Mouse (Mus musculus) CH12.LX (cell line): ENCODE data around the gene Tubgcp6. TPM values are rescaled to one million over a fixed set of nuclear protein-coding genes. Genes with fewer than 3 reads are reported as not detected.

Experiments
- DNase-seq: peaks from one replicate; pipeline ENCODE4 v3.0.0-alpha.2; 2013; ENCODE audit errors: extremely low read depth
- H3K27ac ChIP-seq: 2 replicates; pipeline ENCODE4 v1.5.1; 2012; ENCODE audit warnings: low read depth, mild to moderate bottlenecking, control low read depth, moderate library complexity; ENCODE audit not compliant: insufficient read depth
- H3K27me3 ChIP-seq: replicated peaks from 2 replicates; pipeline ENCODE3; 2012; ENCODE audit warnings: inconsistent platforms
- H3K36me3 ChIP-seq, 2 experiments: replicated peaks in 1 of 2; 2 replicates each; pipeline versions ENCODE3 to v1.6.1; 2012; ENCODE audit warnings: inconsistent platforms in 1 of 2, low read length in 1 of 2, mild to moderate bottlenecking in 1 of 2, mixed read lengths in 1 of 2, moderate library complexity in 1 of 2; ENCODE audit not compliant: control insufficient read depth in 1 of 2, insufficient read depth in 1 of 2
- H3K4me1 ChIP-seq, 2 experiments: 2 replicates each; pipeline ENCODE4 v1.6.1; 2012; ENCODE audit warnings: inconsistent platforms in 1 of 2, moderate library complexity in 1 of 2; ENCODE audit not compliant: insufficient read depth in 2 of 2, control insufficient read depth in 1 of 2
- H3K4me2 ChIP-seq: 2 replicates; pipeline ENCODE4 v1.6.1; 2012; ENCODE audit warnings: low read depth, mild to moderate bottlenecking, control low read depth; ENCODE audit not compliant: poor library complexity, insufficient read depth, severe bottlenecking
- H3K4me3 ChIP-seq, 3 experiments: fragments of 150-350 bp in 1 of 3; sonication (generic) in 1 of 3; replicated peaks in 1 of 3; 2 replicates each; pipeline versions ENCODE3 to v1.5.1; 2011 to 2012; ENCODE audit warnings: low read depth in 2 of 3, low read length in 2 of 3, mild to moderate bottlenecking in 2 of 3, moderate library complexity in 2 of 3, control low read depth in 1 of 3, improper control_type of control experiment in 1 of 3, inconsistent platforms in 1 of 3, mixed read lengths in 1 of 3; ENCODE audit not compliant: poor library complexity in 1 of 3
- H3K79me2 ChIP-seq: replicated peaks from 2 replicates; pipeline ENCODE4 v1.6.1; 2012; ENCODE audit warnings: mild to moderate bottlenecking, moderate library complexity; ENCODE audit not compliant: control insufficient read depth, poor library complexity, insufficient read depth, severe bottlenecking; ENCODE audit errors: extremely low read depth
- H3K9ac ChIP-seq: 2 replicates; pipeline ENCODE4 v1.6.1; 2012; ENCODE audit warnings: low read depth, mild to moderate bottlenecking, control low read depth, moderate library complexity; ENCODE audit not compliant: insufficient read depth
- H3K9me3 ChIP-seq: replicated peaks from 2 replicates; pipeline ENCODE3; 2012; ENCODE audit warnings: low read length, inconsistent platforms, mixed read lengths
- E2F4 ChIP-seq: IDR thresholded peaks from 2 replicates; pipeline ENCODE4 v1.6.1; 2011; ENCODE audit warnings: low read depth, low read length, improper control_type of control experiment; ENCODE audit not compliant: insufficient replicate concordance
- EP300 ChIP-seq: IDR thresholded peaks from 2 replicates; pipeline ENCODE4 v1.6.1; 2011; ENCODE audit warnings: low read length, improper control_type of control experiment
- ETS1 ChIP-seq: conservative IDR thresholded peaks from 2 replicates; pipeline ENCODE4 v1.6.1; 2012; ENCODE audit warnings: low read depth, mild to moderate bottlenecking, inconsistent platforms, low read length, improper control_type of control experiment, moderate library complexity
- JUN ChIP-seq: IDR thresholded peaks from 2 replicates; pipeline ENCODE4 v1.6.1; 2011; ENCODE audit warnings: low read depth, mild to moderate bottlenecking, low read length, improper control_type of control experiment, moderate library complexity; ENCODE audit not compliant: insufficient read depth
- KAT2A ChIP-seq: IDR thresholded peaks from 2 replicates; pipeline ENCODE4 v1.6.1; 2012; ENCODE audit warnings: low read length, improper control_type of control experiment, inconsistent platforms; ENCODE audit not compliant: insufficient replicate concordance
- MXI1 ChIP-seq: IDR thresholded peaks from 2 replicates; pipeline ENCODE4 v1.6.1; 2011; ENCODE audit warnings: mild to moderate bottlenecking, low read depth, low read length, improper control_type of control experiment
- NELFE ChIP-seq: IDR thresholded peaks from 2 replicates; pipeline ENCODE4 v1.6.1; 2011; ENCODE audit warnings: low read depth, low read length, improper control_type of control experiment
- PAX5 ChIP-seq: IDR thresholded peaks from 2 replicates; pipeline ENCODE4 v1.6.1; 2012; ENCODE audit warnings: low read length, inconsistent platforms, mixed read lengths
- POLR2A ChIP-seq: IDR thresholded peaks from 2 replicates; pipeline ENCODE4 v1.6.1; 2011; ENCODE audit warnings: low read depth, mild to moderate bottlenecking, improper control_type of control experiment, low read length
- POLR2AphosphoS2 ChIP-seq: IDR thresholded peaks from 2 replicates; pipeline ENCODE4 v1.6.1; 2011; ENCODE audit warnings: low read depth, low read length, improper control_type of control experiment
- RAD21 ChIP-seq: IDR thresholded peaks from 2 replicates; pipeline ENCODE4 v1.6.1; 2011; ENCODE audit warnings: low read depth, mild to moderate bottlenecking, low read length, improper control_type of control experiment, moderate library complexity
- RCOR1 ChIP-seq: conservative IDR thresholded peaks from 2 replicates; pipeline ENCODE4 v1.6.1; 2012; ENCODE audit warnings: low read depth, mild to moderate bottlenecking, inconsistent platforms, low read length, improper control_type of control experiment
- SIN3A ChIP-seq: IDR thresholded peaks from 2 replicates; pipeline ENCODE4 v1.6.1; 2012; ENCODE audit warnings: low read length, improper control_type of control experiment, inconsistent platforms
- SMC3 ChIP-seq: IDR thresholded peaks from 2 replicates; pipeline ENCODE4 v1.6.1; 2011; ENCODE audit warnings: low read depth, low read length, improper control_type of control experiment
- TBP ChIP-seq: conservative IDR thresholded peaks from 2 replicates; pipeline ENCODE4 v1.6.1; 2011; ENCODE audit warnings: low read depth, low read length, improper control_type of control experiment
- TCF12 ChIP-seq: IDR thresholded peaks from 2 replicates; pipeline ENCODE4 v1.6.1; 2014; ENCODE audit warnings: low read depth, mild to moderate bottlenecking, inconsistent platforms, low read length, improper control_type of control experiment
- UBTF ChIP-seq: IDR thresholded peaks from 2 replicates; pipeline ENCODE4 v1.6.1; 2012; ENCODE audit warnings: low read depth, mild to moderate bottlenecking, inconsistent platforms, low read length, improper control_type of control experiment, moderate library complexity
- USF1 ChIP-seq: IDR thresholded peaks from 2 replicates; pipeline ENCODE4 v1.6.1; 2014; ENCODE audit warnings: low read depth, mild to moderate bottlenecking, inconsistent platforms, low read length, improper control_type of control experiment
- ZC3H11A ChIP-seq: IDR thresholded peaks from 2 replicates; pipeline ENCODE4 v1.6.1; 2012; ENCODE audit warnings: low read depth, mild to moderate bottlenecking, inconsistent platforms, low read length, improper control_type of control experiment
- ZMIZ1 ChIP-seq: IDR thresholded peaks from 2 replicates; pipeline ENCODE4 v1.6.1; 2012; ENCODE audit warnings: low read depth, mild to moderate bottlenecking, inconsistent platforms, low read length, improper control_type of control experiment
- dilution Hi-C: fragments of 300-500 bp; cut with MboI; formaldehyde crosslinking; loops from 2 replicates; pipeline ENCODE4 v1.14.3; 2020; ENCODE audit warnings: low sequenced_read_pairs; ENCODE audit not compliant: extremely low pct_unique_long_range_greater_than_20kb, extremely low pct_ligation_motif_present
- in situ Hi-C: fragments of 300-500 bp; cut with MboI; formaldehyde crosslinking; loops from 3 replicates; pipeline ENCODE4 v1.14.3; 2019; ENCODE audit warnings: low sequenced_read_pairs, low pct_ligation_motif_present, low pct_unique_long_range_greater_than_20kb, mixed read lengths
- polyA plus RNA-seq: library from polyadenylated mRNA; unstranded; fragments of >175 nt; gene quantifications from 2 replicates; pipeline ENCODE4 v1.2.1, GENCODE M21; 2012; ENCODE audit warnings: low read depth; ENCODE audit not compliant: insufficient read length
- total RNA-seq, 2 experiments: library from RNA; depleted of rRNA; stranded (reverse); fragments of 300-350 nt in 1 of 2; fragments of >200 nt in 1 of 2; gene quantifications; 2 replicates each; pipeline ENCODE4 v1.2.3; 2012 to 2014

Gene Tubgcp6
- total and polyA plus RNA-seq, 3 experiments = 12.7 to 17.0 (median 13.3) TPM

DNA sequence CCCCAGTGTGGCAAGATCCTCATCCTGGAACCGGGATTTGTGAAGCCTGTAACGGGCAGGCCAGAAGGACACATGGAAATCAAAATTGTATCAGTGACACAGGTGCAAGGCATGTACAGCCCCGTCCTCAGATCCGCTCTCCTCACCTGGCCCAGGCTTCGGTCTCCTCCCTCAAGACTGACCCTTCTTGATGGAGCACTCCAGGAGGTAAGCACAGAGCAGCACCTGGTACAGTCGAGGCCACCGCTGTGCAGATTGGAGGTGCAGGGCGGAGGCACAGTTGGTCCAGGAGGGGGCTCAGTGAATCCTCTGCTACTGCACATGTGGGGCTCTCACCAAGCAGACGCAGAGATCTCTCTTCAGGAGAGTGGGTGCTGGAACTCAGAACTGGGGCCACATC, 2.4 kb upstream of the Tubgcp6 start:
- Histone ChIP-seq H3K36me3 (peaks cover 9 to 43% of the 10 kb centered on the region in 2 experiments), H3K9me3 (no peaks in the 10 kb centered on the region), H3K4me2 (no peak overlapping the region), H3K79me2 (peaks cover 17% of the 10 kb centered on the region), H3K27ac (no peak overlapping the region), H3K4me3 (no peak overlapping the region), H3K4me1 (peaks cover 9 to 51% of the 10 kb centered on the region in 2 experiments), H3K9ac (no peak overlapping the region), H3K27me3 (peaks cover 9% of the 10 kb centered on the region)
- TF ChIP-seq JUN = no peak
- no peak for TF ChIP-seq PAX5
- no peak for TF ChIP-seq ETS1
- TF ChIP-seq SIN3A = no peak
- TF ChIP-seq NELFE = no peak
- no peak for TF ChIP-seq TCF12
- TF ChIP-seq E2F4 = no peak
- TF ChIP-seq RAD21 = no peak
- TF ChIP-seq UBTF = no peak
- no peak for TF ChIP-seq ZC3H11A
- TF ChIP-seq ZMIZ1 = no peak
- DNase-seq = no peak
- dilution Hi-C loops (no loop called here), in situ Hi-C loops (loop anchor here (5.0 kb wide), 1 partner anchor 82 kb away; no protein-coding TSS in a partner anchor)

DNA sequence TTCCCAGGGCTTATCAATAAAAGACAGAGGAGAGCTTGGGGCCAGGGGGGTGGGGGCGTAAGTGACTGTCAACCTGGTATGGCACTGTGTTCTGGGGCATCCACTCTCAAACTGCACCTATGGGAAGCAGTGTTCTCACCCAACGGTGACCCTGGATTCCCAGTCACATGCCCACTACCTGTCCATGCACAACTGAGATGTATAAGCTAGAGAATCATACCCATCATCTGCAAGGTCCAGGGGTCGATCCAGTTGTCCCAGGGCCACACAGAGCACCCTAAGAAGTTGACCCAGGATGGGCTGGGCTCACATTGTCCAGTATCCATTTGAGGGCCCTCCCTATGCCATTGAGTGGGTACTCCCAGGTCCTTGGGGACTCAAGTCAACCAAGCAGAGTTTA, 1.4 kb upstream of the Tubgcp6 start:
- no peak for TF ChIP-seq POLR2A
- no peak for TF ChIP-seq TCF12
- TF ChIP-seq RAD21 = no peak
- TF ChIP-seq JUN = no peak
- TF ChIP-seq RCOR1 = no peak
- no peak for TF ChIP-seq EP300
- TF ChIP-seq USF1 = no peak
- TF ChIP-seq TBP = no peak
- TF ChIP-seq SMC3 = no peak
- TF ChIP-seq MXI1 = no peak
- no peak for TF ChIP-seq POLR2AphosphoS2
- no peak for TF ChIP-seq KAT2A
- no peak overlapping the region for H3K4me3 ChIP-seq
- no peaks in the 10 kb centered on the region for H3K27me3 ChIP-seq
- peaks cover 14 to 47% of the 10 kb centered on the region in 2 experiments for H3K4me1 ChIP-seq
- H3K27ac ChIP-seq = no peak overlapping the region
- H3K9ac ChIP-seq = no peak overlapping the region
- H3K4me2 ChIP-seq = no peak overlapping the region
- peaks cover 18% of the 10 kb centered on the region for H3K79me2 ChIP-seq
- no peaks in the 10 kb centered on the region for H3K9me3 ChIP-seq
- no peak for DNase-seq
- in situ Hi-C loops = loop anchor here (25.0 kb wide), 1 partner anchor 238 kb away; the partner anchor contains the start of genes Lmf2, Ncaph2 and Sco2
- dilution Hi-C loops = no loop called here
- peaks cover 15 to 53% of the 10 kb centered on the region in 2 experiments for H3K36me3 ChIP-seq
